Mouse (Mus musculus) thymus, adult 2 months (tissue): ENCODE data around the gene Erp29.

Experiments
- CTCF ChIP-seq: fragments of 200-500 bp; IDR thresholded peaks from 2 replicates; pipeline ENCODE4 v1.5.1; 2012; ENCODE audit warnings: mild to moderate bottlenecking, control low read depth, low read length, moderate library complexity, borderline replicate concordance; ENCODE audit not compliant: control insufficient read depth, poor library complexity, insufficient read depth; ENCODE audit errors: extremely low read depth
- POLR2A ChIP-seq: fragments of 200-500 bp; IDR thresholded peaks from 2 replicates; pipeline ENCODE4 v1.6.1; 2012; ENCODE audit warnings: mild to moderate bottlenecking, low read length, control low read depth, moderate library complexity; ENCODE audit not compliant: control insufficient read depth, poor library complexity, insufficient read depth; ENCODE audit errors: extremely low read depth

- TF ChIP-seq CTCF (no peak), POLR2A (no peak)
Measured at GRCm38 (mm10) chr5:121443548-121443947, 8.8 kb downstream of the Erp29 start.
